Mouse (Mus musculus): ENCODE measurements at regions not wholly inside any gene's neighbourhood (a gene's known extent, or its start where the extent isn't known, plus 50 kb on each side); places are given as distances from the start of the nearest gene placed in this dataset.
"Not testable (repeated sequence)": the region's sequence is repeated elsewhere in the genome, so short reads cannot be mapped to it uniquely, and the experiment has no call there.

DNA sequence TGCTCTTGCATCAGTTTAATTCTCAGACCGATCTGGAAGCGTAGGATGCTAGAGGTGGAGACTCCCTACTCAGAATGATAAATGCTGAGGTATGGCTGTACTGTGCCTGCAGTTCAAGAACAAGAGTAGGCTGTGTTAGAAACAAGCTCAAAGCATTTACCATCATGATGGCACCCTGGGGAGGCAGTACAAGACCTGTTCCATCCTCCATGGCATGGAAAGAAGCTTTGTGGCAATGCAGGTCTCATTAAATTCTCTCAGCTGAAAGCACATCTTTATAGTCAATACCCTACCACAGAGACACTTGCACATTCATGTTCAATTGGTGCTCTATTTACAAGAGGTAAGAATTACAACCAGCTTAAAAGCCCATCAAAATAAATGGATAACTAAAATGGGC is 209.5 kb downstream of the Tbl1xr1 start:
- no peak for DNase-seq (ENCODE audit: low spot score in 2 of 2)

DNA sequence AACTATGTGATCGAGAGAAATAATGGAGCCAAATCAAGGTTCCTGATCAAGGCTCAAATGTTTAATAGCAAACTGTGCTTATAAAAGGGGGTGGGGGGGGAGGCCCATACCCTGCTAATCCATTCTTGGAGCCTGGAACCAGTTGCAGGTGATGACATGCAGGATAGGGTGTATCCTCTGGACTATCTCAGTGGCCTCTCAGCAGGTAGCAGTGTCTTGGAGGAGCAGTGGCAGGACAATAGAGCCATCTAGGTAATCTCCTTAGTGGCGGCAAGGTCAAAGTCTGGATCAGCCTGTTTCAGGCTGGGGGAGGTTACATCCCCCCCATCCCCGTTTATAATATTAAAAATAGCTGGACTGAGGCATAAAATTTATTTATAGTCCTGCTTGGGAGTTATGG is 217.0 kb downstream of the Tbl1xr1 start:
- no peak for DNase-seq (ENCODE audit: low spot score in 2 of 2)

DNA sequence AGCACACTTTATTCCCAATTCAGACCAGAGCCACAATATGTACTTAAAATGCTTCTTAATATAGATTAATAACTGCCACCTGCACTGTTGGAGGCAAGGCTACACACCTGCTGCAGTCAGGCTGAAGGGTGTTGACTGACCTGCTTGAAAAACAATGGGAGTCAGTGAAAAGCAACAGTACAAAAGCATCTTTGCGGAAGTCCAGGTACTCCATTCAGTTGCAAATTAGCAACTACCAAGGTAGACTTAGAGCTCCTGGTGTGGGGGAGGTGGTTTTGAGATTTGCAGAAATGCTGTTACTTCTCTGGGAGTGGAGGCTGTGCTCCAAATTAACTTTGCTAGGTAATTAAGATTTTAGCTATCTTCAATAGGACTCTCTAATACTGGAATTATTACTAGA is 217.6 kb downstream of the Tbl1xr1 start:
- DNase-seq (ENCODE audit: low spot score in 2 of 2) = not testable (repeated sequence)

DNA sequence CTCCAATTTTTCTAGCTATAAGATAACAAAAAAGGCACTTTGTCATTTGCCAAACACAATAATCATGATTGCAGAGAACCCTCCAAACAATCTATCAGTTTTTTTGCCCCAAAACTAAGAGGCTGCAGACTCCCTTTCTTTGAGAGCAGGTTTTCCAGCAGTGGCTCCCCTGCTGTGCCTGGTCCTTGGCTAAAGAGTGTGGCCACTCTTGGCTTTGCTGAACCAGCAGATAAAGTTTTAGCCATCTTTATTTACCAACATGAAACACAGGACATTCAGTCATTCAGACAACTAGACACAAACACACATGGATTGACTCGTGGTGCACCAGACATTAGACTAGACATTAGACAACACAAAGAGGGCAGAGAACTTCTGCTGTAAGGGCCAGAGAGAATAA is 220.5 kb downstream of the Tbl1xr1 start:
- DNase-seq (ENCODE audit: low spot score in 2 of 2) = not testable (repeated sequence)

DNA sequence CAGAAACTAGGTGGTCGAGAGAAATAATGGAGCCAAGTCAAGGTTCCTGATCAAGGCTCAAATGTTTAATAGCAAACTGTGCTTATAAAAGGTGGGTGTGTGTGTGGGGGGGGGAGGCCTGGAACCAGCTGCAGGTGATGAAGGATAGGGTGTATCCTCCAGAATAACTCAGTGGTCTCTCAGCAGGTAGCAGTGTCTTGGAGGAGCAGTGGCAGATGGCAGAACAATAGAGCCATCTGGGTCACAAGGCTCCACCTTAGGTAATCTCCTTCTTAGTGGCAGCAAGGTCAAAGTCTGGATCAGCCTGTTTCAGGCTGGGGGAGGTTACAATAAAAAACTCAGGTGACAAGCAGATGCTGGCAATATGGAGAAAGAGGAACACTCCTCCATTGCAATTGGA is 221.4 kb downstream of the Tbl1xr1 start:
- not testable (repeated sequence) for DNase-seq (ENCODE audit: low spot score in 2 of 2)

DNA sequence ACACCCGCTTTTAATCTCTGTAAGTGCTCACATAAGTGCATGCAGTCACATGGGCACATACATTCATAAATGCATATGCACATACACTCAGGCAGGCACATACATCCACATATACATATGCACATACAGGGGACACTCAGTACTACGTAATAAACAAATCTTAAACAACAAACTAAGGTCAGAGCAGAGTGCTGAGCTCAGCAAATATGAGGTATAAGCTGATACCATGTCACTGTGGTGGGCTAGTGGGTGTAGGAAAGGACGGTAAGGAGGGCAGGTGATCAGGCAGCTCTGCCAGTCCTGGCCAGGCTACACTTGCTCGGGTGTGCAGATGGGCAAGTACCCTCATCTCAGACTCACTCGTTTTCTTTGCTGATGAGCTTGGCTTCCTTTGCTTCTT is 224.1 kb downstream of the Tbl1xr1 start:
- DNase-seq (ENCODE audit: low spot score in 2 of 2) = no peak

DNA sequence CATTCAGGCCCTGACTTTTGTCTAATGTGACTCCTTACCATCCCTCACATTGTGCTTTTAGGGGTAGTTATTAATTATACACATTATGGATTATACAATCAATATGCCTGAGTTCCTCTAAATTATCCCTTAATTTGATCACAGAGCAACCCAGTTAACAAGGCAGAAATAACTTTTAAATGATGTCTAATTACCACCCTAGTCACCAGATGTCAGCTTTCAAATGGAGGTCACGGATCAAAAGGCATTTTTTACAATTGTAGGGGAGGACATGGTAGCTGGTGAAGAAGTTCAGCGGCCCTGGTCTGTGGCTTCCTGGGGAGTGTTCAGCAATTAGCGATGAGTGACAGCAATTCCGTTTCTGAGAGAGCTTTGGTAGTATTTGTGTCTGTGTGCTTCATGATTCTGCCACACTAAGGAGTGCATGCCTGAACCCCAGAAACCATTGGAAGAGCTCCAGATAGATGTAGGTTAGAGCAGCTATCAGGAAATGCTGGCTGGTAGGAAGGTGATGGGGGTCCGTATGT is 225.6 kb downstream of the Tbl1xr1 start:
- no peak for DNase-seq (ENCODE audit: low spot score in 2 of 2)

DNA sequence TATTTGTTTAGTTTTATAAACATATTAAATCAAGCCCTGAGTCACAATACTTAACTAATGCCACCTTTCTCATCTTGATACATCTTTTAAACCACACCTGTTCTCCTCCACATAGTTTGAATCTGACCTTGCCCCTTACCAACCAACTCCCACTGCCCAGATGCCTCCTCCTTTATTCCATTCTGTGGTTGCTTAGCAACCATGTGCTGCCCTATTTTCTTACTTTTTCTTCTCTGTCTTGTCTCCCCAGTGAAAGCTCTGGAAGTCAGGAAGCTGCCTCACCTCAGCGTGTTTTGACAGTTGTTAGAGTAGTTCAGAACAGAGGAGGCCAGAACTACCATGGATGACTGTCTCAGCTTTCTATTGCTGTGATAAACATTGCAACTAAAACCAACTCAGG is 227.7 kb downstream of the Tbl1xr1 start:
- no peak for DNase-seq (ENCODE audit: low spot score in 2 of 2)

DNA sequence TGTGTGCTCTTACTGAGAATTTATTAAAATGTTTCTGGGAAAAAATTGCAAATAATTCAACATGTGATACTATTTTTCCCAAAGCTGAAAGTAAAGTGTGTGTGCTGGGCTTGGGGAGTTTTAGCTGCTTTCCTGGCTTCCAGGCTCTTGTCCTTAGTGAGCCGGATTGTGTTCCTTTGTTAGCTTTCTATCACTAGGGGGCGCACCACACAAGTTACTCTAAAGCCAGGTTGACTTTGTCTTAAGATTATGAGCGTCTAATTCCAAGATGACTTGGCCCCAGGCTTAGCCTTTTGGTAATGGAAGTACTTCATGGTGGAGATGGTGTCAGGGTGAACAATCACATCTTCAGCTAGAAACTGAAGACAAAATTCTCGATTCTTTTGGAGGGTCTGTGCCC is 230.2 kb downstream of the Tbl1xr1 start:
- DNase-seq (ENCODE audit: low spot score in 2 of 2) = no peak

DNA sequence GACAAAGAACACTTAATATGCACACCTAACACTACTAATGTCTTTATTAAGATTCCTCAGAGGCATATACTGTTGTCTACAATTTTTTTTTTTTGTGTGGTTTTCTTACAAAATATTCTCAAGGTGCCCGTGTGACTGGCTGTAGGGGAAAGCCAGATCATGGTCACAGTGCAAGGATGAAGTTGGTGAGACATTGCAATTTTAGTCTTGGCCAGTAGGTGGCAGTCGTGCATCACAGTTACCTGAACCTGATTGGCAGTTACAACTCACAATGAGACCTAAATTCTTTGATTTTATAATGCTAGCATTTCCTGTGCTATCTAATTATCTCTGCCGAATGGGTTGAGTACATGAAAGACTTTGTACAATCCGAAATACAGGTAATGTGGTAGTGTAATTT is 232.5 kb downstream of the Tbl1xr1 start:
- peak; percentile 19 to 73 for DNase-seq (ENCODE audit: low spot score in 2 of 2)

DNA sequence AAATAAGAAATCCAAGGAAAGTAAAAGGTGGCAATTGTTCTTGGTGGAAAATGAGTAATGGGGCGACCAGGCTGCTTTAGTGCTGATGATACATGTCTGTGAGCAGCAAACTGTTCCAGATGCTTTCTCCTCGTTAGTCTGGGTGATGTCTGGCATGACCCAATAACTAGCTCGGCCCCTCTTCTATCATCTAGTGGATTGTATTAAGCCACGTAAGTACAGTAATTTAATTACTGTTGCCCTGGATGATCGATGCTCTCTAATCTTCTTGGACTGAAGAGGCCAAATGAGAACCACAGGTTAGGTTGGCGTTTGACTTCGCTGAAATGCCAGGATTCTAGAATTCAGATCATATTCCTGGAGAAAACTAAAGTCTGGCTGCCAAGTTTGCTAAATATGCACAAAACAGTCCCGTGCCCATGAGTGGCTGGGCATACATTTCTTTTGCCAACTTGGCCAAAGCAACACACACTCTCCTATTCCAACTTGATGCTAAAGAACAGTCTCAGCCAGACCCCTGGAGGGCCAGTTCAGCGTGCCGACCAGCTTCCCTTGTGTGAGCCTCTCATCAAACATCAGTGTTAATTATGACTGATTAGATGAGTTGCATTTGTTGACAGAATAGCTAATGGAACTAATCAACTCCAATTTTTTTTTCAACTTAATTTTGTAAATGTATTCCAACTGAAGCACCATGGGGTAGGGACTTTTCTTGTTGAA is 240.2 kb downstream of the Tbl1xr1 start:
- DNase-seq (ENCODE audit: low spot score in 2 of 2) = no peak

DNA sequence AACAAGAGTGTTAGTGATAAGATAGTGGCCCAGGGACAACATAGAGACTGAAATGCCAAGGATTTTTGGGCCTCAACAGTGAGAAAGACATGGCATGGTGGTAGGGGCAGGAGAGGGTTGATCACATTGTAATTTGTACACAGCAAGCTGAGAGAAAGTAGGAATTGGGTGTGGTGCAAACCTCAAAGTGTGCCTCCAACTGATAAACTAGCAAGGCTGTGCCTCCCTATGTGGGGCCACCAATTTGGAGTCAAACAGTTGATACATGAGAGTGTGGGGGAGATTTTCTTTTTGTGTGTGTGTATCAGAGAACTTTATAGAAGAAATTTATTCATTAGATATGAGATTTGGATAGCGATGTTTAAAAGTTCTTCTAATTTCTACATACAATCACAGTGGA is 244.0 kb downstream of the Tbl1xr1 start:
- not testable (repeated sequence) for DNase-seq (ENCODE audit: low spot score in 2 of 2)

DNA sequence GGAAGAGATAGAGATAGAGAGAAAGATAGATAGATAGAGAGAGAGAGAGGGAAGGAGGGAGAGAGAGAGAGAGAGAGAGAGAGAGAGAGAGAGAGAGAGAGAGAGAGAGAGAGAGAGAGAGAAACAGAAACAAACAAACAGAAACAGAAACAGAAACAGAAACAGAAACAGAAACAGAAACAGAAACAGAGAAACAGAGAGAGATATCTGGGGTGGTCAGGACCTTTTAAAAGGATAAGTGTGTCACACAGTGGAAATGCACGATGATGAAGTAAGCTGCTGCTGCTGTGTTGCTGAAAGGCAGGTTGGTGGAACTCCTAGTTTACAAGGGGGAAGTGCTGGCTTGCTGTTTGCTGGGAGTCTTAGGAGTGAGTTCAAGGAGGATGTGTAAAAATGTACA is 254.8 kb downstream of the Tbl1xr1 start:
- no peak for DNase-seq (ENCODE audit: low spot score in 2 of 2)
